Mouse (Mus musculus): Measurements from ENCODE around the gene Rab8a. TPM values are rescaled to one million over a fixed set of nuclear protein-coding genes. Genes with fewer than 3 reads are reported as not detected.
A peak's percentile ranks its signal among the peaks of the same experiment; 100 is the strongest.
"Not testable (repeated sequence)": the region's sequence is repeated elsewhere in the genome, so short reads cannot be mapped to it uniquely, and the experiment has no call there.

Rab8a gene
- polyA plus RNA-seq (2015; fragmentation: Nextera tagmentation; extraction: Ambion mirVana), result 100 and 103 TPM in 2 replicates

- Histone ChIP-seq H3K27ac (replicated peaks) (peak within 1 kb of the TSS; percentile 72), H3K9me3 (no peaks in the 10 kb centered on the region), H3K9ac (replicated peaks) (peak within 1 kb of the TSS; percentile 90), H3K4me3 (peak within 1 kb of the TSS; percentile 72), H3K36me3 (peaks cover 7% of the 10 kb centered on the region; the same call in 1 of the 2 replicates), H3K4me2 (replicated peaks) (peak within 1 kb of the TSS; percentile 55), H3K27me3 (no peaks in the 10 kb centered on the region), H3K4me1 (peaks cover 24% of the 10 kb centered on the region)
- ATAC-seq (replicated peaks), result peak; percentile 99
- WGBS, result under 1% methylated on average over 82 of the region's 82 CpGs
Observed at GRCm38 (mm10) chr8:72160707-72161697, at the start of gene Rab8a. Gene Rab8a, plus strand, starts transcription at chr8:72161200.

GRCm38 (mm10) chr8:72112486-72112885 lies 48.5 kb upstream of the Rab8a start:
- no peak overlapping the region for H3K4me2 ChIP-seq (replicated peaks)
- no peaks in the 10 kb centered on the region for H3K9me3 ChIP-seq
- H3K4me3 ChIP-seq, result no peak overlapping the region
- H3K9ac ChIP-seq (replicated peaks), result no peak overlapping the region
- H3K4me1 ChIP-seq, result no peaks in the 10 kb centered on the region
- H3K36me3 ChIP-seq, result no peaks in the 10 kb centered on the region
- no peak overlapping the region for H3K27ac ChIP-seq (replicated peaks)
- no peaks in the 10 kb centered on the region for H3K27me3 ChIP-seq
- ATAC-seq (replicated peaks), result no peak
- WGBS, result 72% methylated on average over 3 of the region's 3 CpGs

- no peaks in the 10 kb centered on the region for H3K4me1 ChIP-seq
- H3K9ac ChIP-seq (replicated peaks), result no peak overlapping the region
- no peaks in the 10 kb centered on the region for H3K9me3 ChIP-seq
- WGBS, result 86% methylated on average over 2 of the region's 2 CpGs
- H3K4me2 ChIP-seq (replicated peaks), result no peak overlapping the region
- no peak overlapping the region for H3K27ac ChIP-seq (replicated peaks)
- H3K36me3 ChIP-seq, result no peaks in the 10 kb centered on the region
- H3K4me3 ChIP-seq, result no peak overlapping the region
- H3K27me3 ChIP-seq, result no peaks in the 10 kb centered on the region
- ATAC-seq (replicated peaks), result no peak
Observed at GRCm38 (mm10) chr8:72115202-72115601, 45.8 kb upstream of the Rab8a start.

GRCm38 (mm10) chr8:72118616-72119015 lies 42.4 kb upstream of the Rab8a start:
- no peaks in the 10 kb centered on the region for H3K4me1 ChIP-seq
- 53% methylated on average over 4 of the region's 4 CpGs for WGBS
- ATAC-seq (replicated peaks), result no peak
- no peaks in the 10 kb centered on the region for H3K36me3 ChIP-seq
- no peak overlapping the region for H3K27ac ChIP-seq (replicated peaks)
- no peak overlapping the region for H3K4me2 ChIP-seq (replicated peaks)
- H3K27me3 ChIP-seq, result no peaks in the 10 kb centered on the region
- H3K4me3 ChIP-seq, result no peak overlapping the region
- no peak overlapping the region for H3K9ac ChIP-seq (replicated peaks)
- H3K9me3 ChIP-seq, result no peaks in the 10 kb centered on the region

GRCm38 (mm10) chr8:72121486-72121885 lies 39.5 kb upstream of the Rab8a start:
- not testable (repeated sequence) for H3K4me2 ChIP-seq (replicated peaks); H3K4me1 ChIP-seq; H3K27ac ChIP-seq (replicated peaks); H3K4me3 ChIP-seq; H3K36me3 ChIP-seq; ATAC-seq (replicated peaks); H3K9ac ChIP-seq (replicated peaks); H3K27me3 ChIP-seq; H3K9me3 ChIP-seq
- 68% methylated on average over 3 of the region's 3 CpGs for WGBS

GRCm38 (mm10) chr8:72121997-72122396 lies 39.0 kb upstream of the Rab8a start:
- Histone ChIP-seq H3K27ac (replicated peaks) (no peak overlapping the region), H3K27me3 (no peaks in the 10 kb centered on the region), H3K36me3 (no peaks in the 10 kb centered on the region), H3K4me3 (no peak overlapping the region), H3K4me2 (replicated peaks) (no peak overlapping the region), H3K9me3 (no peaks in the 10 kb centered on the region), H3K9ac (replicated peaks) (no peak overlapping the region), H3K4me1 (no peaks in the 10 kb centered on the region)
- no peak for ATAC-seq (replicated peaks)
- 67% methylated on average over 1 of the region's 1 CpGs for WGBS

GRCm38 (mm10) chr8:72127834-72128233 lies 33.2 kb upstream of the Rab8a start:
- H3K9me3 ChIP-seq, result no peaks in the 10 kb centered on the region
- H3K27me3 ChIP-seq, result no peaks in the 10 kb centered on the region
- H3K4me2 ChIP-seq (replicated peaks), result no peak overlapping the region
- ATAC-seq (replicated peaks), result no peak
- H3K9ac ChIP-seq (replicated peaks), result no peak overlapping the region
- H3K27ac ChIP-seq (replicated peaks), result no peak overlapping the region
- H3K4me1 ChIP-seq, result no peaks in the 10 kb centered on the region
- 78% methylated on average over 1 of the region's 1 CpGs for WGBS
- no peak overlapping the region for H3K4me3 ChIP-seq
- no peaks in the 10 kb centered on the region for H3K36me3 ChIP-seq

- Histone ChIP-seq H3K9ac (replicated peaks) (no peak overlapping the region), H3K4me3 (no peak overlapping the region), H3K9me3 (no peaks in the 10 kb centered on the region), H3K27ac (replicated peaks) (no peak overlapping the region), H3K4me2 (replicated peaks) (no peak overlapping the region), H3K36me3 (no peaks in the 10 kb centered on the region), H3K4me1 (peaks cover 10% of the 10 kb centered on the region), H3K27me3 (no peaks in the 10 kb centered on the region)
- ATAC-seq (replicated peaks), result no peak
- WGBS, result 86% methylated on average over 2 of the region's 2 CpGs
Observed at GRCm38 (mm10) chr8:72131251-72131650, 29.7 kb upstream of the Rab8a start.

GRCm38 (mm10) chr8:72131901-72132300 lies 29.1 kb upstream of the Rab8a start:
- no peak overlapping the region for H3K27ac ChIP-seq (replicated peaks)
- no peaks in the 10 kb centered on the region for H3K36me3 ChIP-seq

GRCm38 (mm10) chr8:72132417-72132816 lies 28.6 kb upstream of the Rab8a start:
- WGBS, result 81% methylated on average over 1 of the region's 1 CpGs
- Histone ChIP-seq H3K4me1 (peaks cover 22% of the 10 kb centered on the region), H3K9ac (replicated peaks) (no peak overlapping the region), H3K4me2 (replicated peaks) (no peak overlapping the region), H3K9me3 (no peaks in the 10 kb centered on the region), H3K27me3 (no peaks in the 10 kb centered on the region), H3K4me3 (no peak overlapping the region), H3K27ac (replicated peaks) (no peak overlapping the region), H3K36me3 (no peaks in the 10 kb centered on the region)
- no peak for ATAC-seq (replicated peaks)

More at GRCm38 (mm10) chr8:72131901-72132300, 29.1 kb upstream of the Rab8a start:
- Histone ChIP-seq H3K27me3 (no peaks in the 10 kb centered on the region), H3K9ac (replicated peaks) (no peak overlapping the region), H3K4me1 (peaks cover 16% of the 10 kb centered on the region), H3K9me3 (no peaks in the 10 kb centered on the region), H3K4me2 (replicated peaks) (no peak overlapping the region), H3K4me3 (no peak overlapping the region)
- no peak for ATAC-seq (replicated peaks)
- WGBS, result 77% methylated on average over 2 of the region's 2 CpGs

- H3K36me3 ChIP-seq, result no peaks in the 10 kb centered on the region
- ATAC-seq (replicated peaks), result no peak
- H3K4me1 ChIP-seq, result peaks cover 25% of the 10 kb centered on the region
- 83% methylated on average over 1 of the region's 1 CpGs for WGBS
- H3K4me3 ChIP-seq, result no peak overlapping the region
- no peaks in the 10 kb centered on the region for H3K27me3 ChIP-seq
- no peak overlapping the region for H3K9ac ChIP-seq (replicated peaks)
- H3K4me2 ChIP-seq (replicated peaks), result no peak overlapping the region
- no peaks in the 10 kb centered on the region for H3K9me3 ChIP-seq
- no peak overlapping the region for H3K27ac ChIP-seq (replicated peaks)
Observed at GRCm38 (mm10) chr8:72132891-72133290, 28.1 kb upstream of the Rab8a start.

GRCm38 (mm10) chr8:72133507-72133906 lies 27.5 kb upstream of the Rab8a start:
- WGBS, result 70% methylated on average over 1 of the region's 1 CpGs
- no peak overlapping the region for H3K4me3 ChIP-seq
- H3K27ac ChIP-seq (replicated peaks), result no peak overlapping the region
- no peaks in the 10 kb centered on the region for H3K27me3 ChIP-seq
- 0 out of 2 replicates have a peak, but pooled peaks cover 1% of the 10 kb centered on the region for H3K36me3 ChIP-seq
- no peak overlapping the region for H3K9ac ChIP-seq (replicated peaks)
- H3K9me3 ChIP-seq, result no peaks in the 10 kb centered on the region
- H3K4me2 ChIP-seq (replicated peaks), result no peak overlapping the region
- peaks cover 25% of the 10 kb centered on the region for H3K4me1 ChIP-seq
- ATAC-seq (replicated peaks), result no peak
